Mouse (Mus musculus) intestine, embryonic 15.5 days (tissue): Measurements from ENCODE around the gene Grik3. TPM values are rescaled to one million over a fixed set of nuclear protein-coding genes. Genes with fewer than 3 reads are reported as not detected.

ENCODE experiments used
- ATAC-seq: fragments of 200-750 bp; cut with Nextera tagmentation; 2 replicates; pipeline ENCODE4 v1.8.0; 2017; ENCODE audit warnings: moderate TSS enrichment, moderate library complexity
- H3K27ac ChIP-seq: fragments of 300-500 bp; sonication (generic); 2 replicates; pipeline ENCODE4 v1.5.1; 2015; ENCODE audit warnings: mild to moderate bottlenecking, inconsistent platforms
- H3K27me3 ChIP-seq: fragments of 300-500 bp; sonication (generic); replicated peaks from 2 replicates; pipeline ENCODE4 v1.6.1; 2015; ENCODE audit warnings: inconsistent platforms
- H3K36me3 ChIP-seq: fragments of 300-500 bp; sonication (generic); 2 replicates; pipeline ENCODE4 v1.6.1; 2015; ENCODE audit warnings: inconsistent platforms
- H3K4me1 ChIP-seq: fragments of 300-500 bp; sonication (generic); replicated peaks from 2 replicates; pipeline ENCODE4 v1.6.1; 2015; ENCODE audit warnings: inconsistent platforms
- H3K4me2 ChIP-seq: fragments of 300-500 bp; sonication (generic); replicated peaks from 2 replicates; pipeline ENCODE4 v1.6.1; 2015; ENCODE audit warnings: mild to moderate bottlenecking, inconsistent platforms
- H3K4me3 ChIP-seq: fragments of 300-500 bp; sonication (generic); replicated peaks from 2 replicates; pipeline ENCODE4 v1.5.1; 2015; ENCODE audit warnings: inconsistent platforms
- H3K9ac ChIP-seq: fragments of 300-500 bp; sonication (generic); 2 replicates; pipeline ENCODE4 v1.6.1; 2015; ENCODE audit warnings: inconsistent platforms
- H3K9me3 ChIP-seq: fragments of 300-500 bp; sonication (generic); 2 replicates; pipeline ENCODE4 v1.6.1; 2016; ENCODE audit warnings: inconsistent platforms
- WGBS: fragments of 180-500 bp; shearing (Covaris S2); methylation state at CpG from one replicate; pipeline ENCODE4 v1.1.7; 2015; 5-methylcytosine and 5-hydroxymethylcytosine counted together
- polyA plus RNA-seq: library from polyadenylated mRNA; unstranded; fragments of >200 nt; fragmentation: Nextera tagmentation; extraction: Ambion mirVana; gene quantifications from 2 replicates; pipeline ENCODE4 v1.2.1, GENCODE M21; 2015

The Grik3 gene
- polyA plus RNA-seq, 1 experiment from 2014 or later, result 0.43 TPM

DNA sequence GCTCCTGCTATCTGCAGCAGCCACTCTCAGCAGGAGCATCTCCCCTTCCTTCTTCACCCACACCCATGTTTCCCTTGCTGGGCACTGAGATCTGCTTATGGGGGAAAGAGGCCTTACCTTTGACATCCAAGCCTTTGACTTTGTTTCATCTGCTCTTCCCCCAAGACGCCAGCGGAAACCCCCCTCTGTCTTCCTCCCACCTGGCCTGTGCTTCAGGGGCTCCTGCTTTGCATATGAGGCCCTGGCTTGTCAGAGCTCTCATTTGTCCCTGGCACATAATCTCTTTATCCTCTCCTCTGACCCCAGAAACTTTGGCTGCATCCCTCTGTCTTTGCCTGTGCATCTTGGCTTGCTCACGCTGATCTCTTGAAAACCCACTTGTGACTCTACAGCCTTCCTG lies 9.2 kb upstream of the Grik3 start:
- Histone ChIP-seq H3K9me3 (no peaks in the 10 kb centered on the region; the same call in 1 of the 2 replicates), H3K27me3 (peaks cover 59% of the 10 kb centered on the region), H3K4me1 (no peaks in the 10 kb centered on the region), H3K4me3 (no peak overlapping the region), H3K9ac (no peak overlapping the region), H3K4me2 (no peak overlapping the region), H3K27ac (no peak overlapping the region), H3K36me3 (no peaks in the 10 kb centered on the region)
- ATAC-seq, result no peak
- WGBS, result 21% methylated on average over 3 of the region's 3 CpGs

GRCm38 (mm10) chr4:125484131-125484530 lies 6.4 kb upstream of the Grik3 start:
- no peaks in the 10 kb centered on the region for H3K36me3 ChIP-seq
- H3K27ac ChIP-seq, result no peak overlapping the region
- ATAC-seq, result no peak
- no peaks in the 10 kb centered on the region for H3K4me1 ChIP-seq
- no peak overlapping the region for H3K9ac ChIP-seq
- peaks cover 76% of the 10 kb centered on the region for H3K27me3 ChIP-seq
- WGBS, result 36% methylated on average over 8 of the region's 8 CpGs
- no peak overlapping the region for H3K4me3 ChIP-seq
- H3K9me3 ChIP-seq, result no peaks in the 10 kb centered on the region
- H3K4me2 ChIP-seq, result no peak overlapping the region

GRCm38 (mm10) chr4:125485416-125486239 lies 4.9 kb upstream of the Grik3 start:
- H3K27me3 ChIP-seq, result peaks cover 91% of the 10 kb centered on the region
- no peak overlapping the region for H3K4me2 ChIP-seq
- no peaks in the 10 kb centered on the region for H3K9me3 ChIP-seq
- peaks cover 8% of the 10 kb centered on the region for H3K4me1 ChIP-seq
- H3K4me3 ChIP-seq, result no peak overlapping the region
- ATAC-seq, result no peak
- 47% methylated on average over 15 of the region's 15 CpGs for WGBS
- no peak overlapping the region for H3K9ac ChIP-seq
- H3K27ac ChIP-seq, result no peak overlapping the region
- no peaks in the 10 kb centered on the region for H3K36me3 ChIP-seq

DNA sequence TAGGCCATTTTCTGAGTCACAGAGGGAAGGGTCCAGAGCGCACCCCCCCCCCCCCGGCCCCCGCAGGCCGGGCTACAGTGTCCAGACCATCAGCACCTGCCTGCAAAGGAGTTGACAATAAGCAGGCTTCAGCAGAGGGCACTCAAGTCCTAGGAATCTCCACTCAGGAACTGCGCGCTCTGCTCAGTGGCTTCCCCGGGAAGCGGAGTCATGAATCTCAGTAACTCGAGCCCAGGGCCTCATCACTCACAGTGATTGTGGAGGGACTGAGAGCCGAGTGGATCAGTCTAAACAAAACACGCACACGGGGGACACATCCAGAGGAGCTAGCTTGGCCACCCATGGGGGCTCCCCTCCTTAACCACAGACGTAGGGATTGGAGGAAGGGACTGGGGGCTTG lies 3.9 kb upstream of the Grik3 start:
- H3K4me3 ChIP-seq, result no peak overlapping the region
- no peaks in the 10 kb centered on the region for H3K36me3 ChIP-seq
- H3K27me3 ChIP-seq, result peaks cover 93% of the 10 kb centered on the region
- no peak for ATAC-seq
- H3K9ac ChIP-seq, result no peak overlapping the region
- no peak overlapping the region for H3K4me2 ChIP-seq
- 1% methylated on average over 13 of the region's 13 CpGs for WGBS
- H3K9me3 ChIP-seq, result no peaks in the 10 kb centered on the region
- H3K27ac ChIP-seq, result no peak overlapping the region
- H3K4me1 ChIP-seq, result peaks cover 16% of the 10 kb centered on the region

DNA sequence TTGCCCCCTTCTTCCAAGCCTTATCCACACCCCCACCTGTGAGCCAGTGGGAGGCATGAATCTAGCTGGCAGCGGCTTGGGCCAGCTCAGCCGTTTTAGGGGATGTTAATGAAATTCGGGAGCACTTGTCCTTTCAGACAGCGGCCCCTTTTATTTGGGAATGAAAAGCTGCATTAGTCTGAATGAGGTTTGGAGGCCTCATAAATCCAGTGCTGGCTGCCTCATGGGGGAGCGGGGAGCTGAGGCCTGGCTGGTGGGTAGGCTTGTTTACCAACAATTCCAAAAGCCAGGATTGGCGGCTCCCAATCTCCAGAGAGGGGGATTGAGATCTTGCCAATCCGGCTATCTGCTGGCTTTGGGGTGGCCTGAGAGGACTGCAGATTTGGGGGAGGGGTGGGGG lies 3.5 kb upstream of the Grik3 start:
- Histone ChIP-seq H3K27me3 (peaks cover 93% of the 10 kb centered on the region), H3K9ac (no peak overlapping the region), H3K4me3 (no peak overlapping the region), H3K4me1 (peaks cover 16% of the 10 kb centered on the region), H3K9me3 (no peaks in the 10 kb centered on the region), H3K4me2 (no peak overlapping the region), H3K36me3 (no peaks in the 10 kb centered on the region), H3K27ac (no peak overlapping the region)
- no peak for ATAC-seq
- WGBS, result 4% methylated on average over 7 of the region's 7 CpGs

DNA sequence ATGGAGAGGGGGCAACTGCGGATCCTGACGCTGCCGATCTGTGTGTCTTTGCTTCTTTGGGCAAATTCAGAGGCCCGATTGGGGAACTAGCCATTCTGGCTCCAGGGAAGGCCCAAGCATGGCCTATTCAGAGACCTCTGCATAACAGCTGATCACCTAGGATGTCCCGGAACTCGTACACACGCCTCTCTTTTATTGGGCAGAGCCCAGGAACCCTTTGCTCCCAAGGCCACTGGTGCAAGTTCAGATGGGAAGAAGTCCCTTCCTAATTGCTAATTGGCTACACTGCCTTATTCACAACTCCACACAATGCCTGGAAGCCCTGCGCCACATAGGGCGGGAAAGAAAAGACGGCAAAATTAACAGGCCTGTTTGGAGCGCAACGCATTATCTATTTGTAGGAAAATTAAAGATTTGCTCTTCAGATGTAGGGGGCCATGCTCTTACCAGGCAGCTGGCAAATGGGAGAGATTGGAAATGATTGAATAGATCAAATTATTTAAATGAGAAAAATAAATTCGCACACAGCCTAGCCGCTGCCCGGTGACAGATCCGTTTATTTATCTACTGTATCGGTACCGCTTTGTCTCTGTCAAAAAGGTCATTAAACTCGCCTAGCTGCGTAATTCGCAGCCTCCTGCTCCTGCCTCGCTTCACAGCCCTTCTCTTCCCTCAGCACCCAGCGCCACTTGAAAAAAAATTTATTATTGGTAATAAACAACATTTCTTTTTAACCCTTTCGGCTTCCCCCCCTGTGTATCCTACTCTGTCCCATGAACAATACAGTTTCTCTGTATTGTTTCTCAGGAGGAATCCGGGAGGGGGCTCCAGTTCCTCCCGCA lies 1.5 kb upstream of the Grik3 start:
- WGBS, result 3% methylated on average over 26 of the region's 26 CpGs
- no peak overlapping the region for H3K9ac ChIP-seq
- H3K4me2 ChIP-seq, result no peak overlapping the region
- H3K4me1 ChIP-seq, result peaks cover 16% of the 10 kb centered on the region
- H3K4me3 ChIP-seq, result no peak overlapping the region
- H3K27ac ChIP-seq, result no peak overlapping the region
- no peak for ATAC-seq
- H3K9me3 ChIP-seq, result no peaks in the 10 kb centered on the region
- H3K36me3 ChIP-seq, result no peaks in the 10 kb centered on the region
- peaks cover 99% of the 10 kb centered on the region for H3K27me3 ChIP-seq

DNA sequence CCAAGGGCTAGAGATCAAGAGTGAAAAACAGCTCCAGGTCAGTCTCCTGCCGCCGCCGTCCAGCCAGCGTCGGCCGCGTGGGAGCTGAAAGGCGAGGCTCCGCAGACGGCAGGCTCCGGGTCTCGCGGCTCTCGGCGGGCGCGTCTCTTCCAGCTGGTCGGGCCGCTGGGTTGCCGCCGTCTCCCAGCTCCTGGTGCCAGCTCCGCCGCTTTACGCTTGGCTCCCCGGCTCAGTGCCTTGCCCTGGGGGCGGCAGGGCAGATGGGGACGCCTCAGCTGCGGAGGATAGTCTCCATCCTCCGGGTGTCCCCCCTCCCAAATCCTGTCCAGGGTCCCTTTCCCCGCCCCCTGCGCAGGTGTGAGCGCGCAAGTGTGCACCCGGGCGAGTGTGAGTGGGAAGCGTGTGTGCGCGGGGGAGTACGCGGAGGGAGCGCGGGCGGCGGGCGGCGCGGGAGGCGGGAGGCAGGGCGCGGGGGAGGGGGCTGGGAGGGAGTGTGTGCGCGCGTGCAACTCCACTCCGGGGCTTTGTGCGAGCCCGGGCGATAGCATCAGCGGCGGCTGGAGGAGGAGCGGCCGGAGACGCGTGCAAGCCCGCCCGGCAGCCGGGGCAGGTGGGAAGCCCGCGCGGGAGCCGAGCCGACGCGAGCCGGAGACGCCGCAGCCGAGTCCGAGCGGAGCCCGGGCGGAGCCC lies 454 bp upstream of the Grik3 start:
- WGBS, result under 1% methylated on average over 80 of the region's 81 CpGs
- peak; percentile 79 for ATAC-seq
- 0 out of 2 replicates have a peak overlapping the region, but pooled peaks have one; percentile 3 for H3K9ac ChIP-seq
- H3K36me3 ChIP-seq, result no peaks in the 10 kb centered on the region
- H3K4me3 ChIP-seq, result peak overlapping the region; percentile 34
- H3K4me2 ChIP-seq, result peak overlapping the region; percentile 58
- H3K9me3 ChIP-seq, result no peaks in the 10 kb centered on the region
- peaks cover 16% of the 10 kb centered on the region for H3K4me1 ChIP-seq
- no peak overlapping the region for H3K27ac ChIP-seq
- peaks cover 99% of the 10 kb centered on the region for H3K27me3 ChIP-seq

GRCm38 (mm10) chr4:125491505-125492121 lies 1.1 kb downstream of the Grik3 start:
- WGBS, result under 1% methylated on average over 42 of the region's 42 CpGs
- peak overlapping the region; percentile 34 for H3K4me3 ChIP-seq
- H3K27me3 ChIP-seq, result peaks cover 97% of the 10 kb centered on the region
- H3K4me2 ChIP-seq, result peak overlapping the region; percentile 58
- no peak for ATAC-seq
- H3K27ac ChIP-seq, result no peak overlapping the region
- H3K9ac ChIP-seq, result no peak overlapping the region
- no peaks in the 10 kb centered on the region for H3K9me3 ChIP-seq
- no peaks in the 10 kb centered on the region for H3K36me3 ChIP-seq
- H3K4me1 ChIP-seq, result peaks cover 16% of the 10 kb centered on the region

- no peak overlapping the region for H3K9ac ChIP-seq
- H3K4me2 ChIP-seq, result peak overlapping the region; percentile 58
- H3K27ac ChIP-seq, result no peak overlapping the region
- H3K4me1 ChIP-seq, result peaks cover 16% of the 10 kb centered on the region
- peak overlapping the region; percentile 34; the same call in 1 of the 2 replicates for H3K4me3 ChIP-seq
- WGBS, result 14% methylated on average over 9 of the region's 9 CpGs
- H3K27me3 ChIP-seq, result peaks cover 97% of the 10 kb centered on the region
- H3K9me3 ChIP-seq, result no peaks in the 10 kb centered on the region
- no peak for ATAC-seq
- H3K36me3 ChIP-seq, result no peaks in the 10 kb centered on the region
Measured at GRCm38 (mm10) chr4:125492122-125492505, 1.6 kb downstream of the Grik3 start.

DNA sequence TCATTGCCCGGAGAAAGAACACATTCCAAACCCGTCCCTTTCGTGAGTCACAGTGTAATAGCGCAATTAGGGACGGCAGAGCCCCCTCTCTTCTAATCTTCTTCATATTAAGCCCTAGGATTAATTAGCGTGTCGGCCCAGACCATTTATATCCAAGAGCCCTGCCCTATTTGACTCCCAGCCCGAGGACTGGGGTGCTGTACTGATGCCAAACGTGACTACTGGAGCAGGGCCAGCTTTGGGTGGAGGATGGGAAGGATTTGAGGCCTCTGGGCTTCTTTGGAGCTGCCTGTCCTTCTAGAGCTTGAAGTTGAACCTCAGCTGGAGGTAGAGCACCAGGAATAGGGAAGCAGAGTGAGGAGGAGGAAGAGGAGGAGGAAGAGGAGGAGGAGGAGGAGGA lies 2.2 kb downstream of the Grik3 start:
- H3K4me1 ChIP-seq, result peaks cover 16% of the 10 kb centered on the region
- peaks cover 97% of the 10 kb centered on the region for H3K27me3 ChIP-seq
- no peaks in the 10 kb centered on the region for H3K9me3 ChIP-seq
- no peak for ATAC-seq
- WGBS, result 26% methylated on average over 9 of the region's 9 CpGs
- H3K27ac ChIP-seq, result no peak overlapping the region
- H3K36me3 ChIP-seq, result no peaks in the 10 kb centered on the region
- no peak overlapping the region for H3K4me2 ChIP-seq
- H3K9ac ChIP-seq, result no peak overlapping the region
- H3K4me3 ChIP-seq, result no peak overlapping the region; the same call in 1 of the 2 replicates

DNA sequence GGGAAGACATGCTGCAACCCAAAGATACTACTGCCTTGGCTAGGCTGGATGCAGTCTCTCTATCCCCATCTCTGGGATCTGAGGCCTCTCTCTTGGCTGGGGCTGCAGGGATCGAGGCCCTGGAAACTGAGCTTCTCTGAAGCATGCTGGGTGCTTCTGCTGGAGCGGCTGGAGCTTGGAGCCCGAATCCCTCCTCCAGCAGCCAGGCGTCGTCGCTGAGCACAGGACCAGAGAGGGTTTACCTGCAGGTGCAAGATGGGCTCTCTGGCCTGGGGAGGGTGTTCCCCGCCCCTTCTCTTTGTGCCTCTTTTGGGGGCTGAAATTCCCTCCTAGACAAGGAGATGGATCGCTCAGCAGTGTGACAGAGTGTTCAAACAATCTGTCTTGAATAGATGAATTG lies 2.6 kb downstream of the Grik3 start:
- no peaks in the 10 kb centered on the region for H3K9me3 ChIP-seq
- peaks cover 97% of the 10 kb centered on the region for H3K27me3 ChIP-seq
- H3K4me3 ChIP-seq, result no peak overlapping the region
- 4% methylated on average over 8 of the region's 8 CpGs for WGBS
- H3K4me1 ChIP-seq, result peaks cover 16% of the 10 kb centered on the region
- no peak for ATAC-seq
- no peak overlapping the region for H3K9ac ChIP-seq
- no peaks in the 10 kb centered on the region for H3K36me3 ChIP-seq
- no peak overlapping the region for H3K27ac ChIP-seq
- H3K4me2 ChIP-seq, result no peak overlapping the region

GRCm38 (mm10) chr4:125495477-125495876 lies 5.0 kb downstream of the Grik3 start:
- ATAC-seq, result no peak
- WGBS, result 27% methylated on average over 8 of the region's 8 CpGs

More at GRCm38 (mm10) chr4:125495477-125495876, 5.0 kb downstream of the Grik3 start:
- Histone ChIP-seq H3K9me3 (no peaks in the 10 kb centered on the region), H3K4me1 (peaks cover 9% of the 10 kb centered on the region; the same call in 1 of the 2 replicates), H3K27ac (no peak overlapping the region), H3K36me3 (no peaks in the 10 kb centered on the region), H3K4me2 (no peak overlapping the region), H3K27me3 (peaks cover 86% of the 10 kb centered on the region), H3K4me3 (no peak overlapping the region), H3K9ac (no peak overlapping the region)
